Comparison of ENCODE assay signal across 23 mouse cellular contexts in the genomic region with DNA sequence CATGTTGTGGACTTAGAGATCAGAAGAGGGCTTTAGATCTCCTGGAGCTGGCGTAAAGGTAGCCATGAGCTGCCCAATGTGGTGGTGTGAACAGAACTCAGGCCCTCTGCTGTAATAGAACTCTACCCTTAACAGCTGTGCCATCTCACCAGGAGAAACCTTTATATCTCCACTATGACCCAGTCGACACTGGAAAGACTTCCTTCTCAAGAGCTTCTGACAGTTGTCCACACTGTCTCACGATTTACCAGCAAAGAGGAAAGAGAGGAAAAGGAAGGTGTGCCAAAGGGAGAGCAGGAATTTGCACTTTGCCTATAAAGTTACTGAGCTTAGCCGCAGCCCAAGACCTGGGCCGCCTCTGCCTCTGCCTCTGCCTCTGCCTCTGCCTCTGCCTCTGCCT. TPM values are rescaled to one million over a fixed set of nuclear protein-coding genes. Genes with fewer than 3 reads are reported as not detected.
DNase-seq lines count a peak whose midpoint lies in the region; ATAC-seq and TF ChIP-seq lines count a peak whose summit lies in the region.
"Had no signal": no experiment of that assay in that cellular context is flagged by ENCODE, and none has a peak within 500 bp of the region (broad histone marks: within the 10 kb centered on the region; RNA-seq: fewer than 3 reads in every experiment).

No protein-coding gene starts in this region.

- DNase-seq in limb, embryonic 14.5 days (ENCODE audit: low spot score) = peak; percentile 2
- DNase-seq in limb, embryonic 10.5 days (ENCODE audit: low spot score) = no peak
- DNase-seq in spleen, adult 12 weeks (ENCODE audit: low spot score) = peak; percentile 19
- DNase-seq in spleen, postnatal 14 days (ENCODE audit: low spot score in 2 of 2) = no peak
- DNase-seq in A20 (ENCODE audit: low read depth, low spot score) = peak; percentile 67
- DNase-seq in layer of hippocampus, postnatal 14 days (ENCODE audit: low spot score in 2 of 2) = no peak
- DNase-seq in left cerebral cortex, adult 8-10 months (ENCODE audit: low spot score in 2 of 2) = no peak
- DNase-seq: adrenal gland, adult 8-10 months; adrenal gland, postnatal 14 days; adrenal gland, postnatal 36 days; cerebellum, adult 11-12 months; cerebellum, adult 2 months; cerebellum, adult 9-10 months; cerebellum, postnatal 10 days; cerebellum, postnatal 25 days had no signal

- H3K79me2 ChIP-seq in myocyte (ENCODE audit: control insufficient read depth, insufficient read depth) = no peaks in the 10 kb centered on the region

- no peaks in the 10 kb centered on the region for H3K36me3 ChIP-seq in limb, embryonic 14.5 days (ENCODE audit: control insufficient read depth, insufficient read depth, low read length)
- no peaks in the 10 kb centered on the region for H3K36me3 ChIP-seq in limb, embryonic 10.5 days
- H3K36me3 ChIP-seq in myocyte (ENCODE audit: control insufficient read depth, insufficient read depth) = no peaks in the 10 kb centered on the region
- H3K36me3 ChIP-seq: embryonic facial prominence, embryonic 10.5 days; embryonic facial prominence, embryonic 12.5 days; forebrain, embryonic 15.5 days had no signal

- WGBS in limb, embryonic 14.5 days = 83% methylated on average over 5 of the region's 5 CpGs
- WGBS in limb, embryonic 10.5 days = 92% methylated on average over 5 of the region's 5 CpGs

- no peaks in the 10 kb centered on the region for H3K9me3 ChIP-seq in limb, embryonic 14.5 days (ENCODE audit: control insufficient read depth, low read length)
- no peaks in the 10 kb centered on the region for H3K9me3 ChIP-seq in limb, embryonic 10.5 days (replicated peaks)
- H3K9me3 ChIP-seq: embryonic facial prominence, embryonic 12.5 days; forebrain, embryonic 13.5 days; forebrain, embryonic 15.5 days had no signal

- no peaks in the 10 kb centered on the region for H3K27me3 ChIP-seq in limb, embryonic 14.5 days (ENCODE audit: control insufficient read depth, insufficient read depth, low read length)
- H3K27me3 ChIP-seq in limb, embryonic 10.5 days (ENCODE audit: low read depth, poor library complexity, severe bottlenecking) = no peaks in the 10 kb centered on the region
- peaks cover 20% of the 10 kb centered on the region for H3K27me3 ChIP-seq in myocyte (ENCODE audit: control insufficient read depth, insufficient read depth, insufficient read length)
- H3K27me3 ChIP-seq: embryonic facial prominence, embryonic 12.5 days; forebrain, embryonic 13.5 days; forebrain, embryonic 15.5 days had no signal

- H3K4me3 ChIP-seq in limb, embryonic 14.5 days (replicated peaks; ENCODE audit: low read length) = no peak overlapping the region
- no peak overlapping the region for H3K4me3 ChIP-seq in limb, embryonic 10.5 days
- no peak overlapping the region for H3K4me3 ChIP-seq in myocyte
- H3K4me3 ChIP-seq: embryonic facial prominence, embryonic 10.5 days; embryonic facial prominence, embryonic 12.5 days; forebrain, embryonic 13.5 days; forebrain, embryonic 15.5 days had no signal

- no peak overlapping the region for H3ac ChIP-seq in myocyte (ENCODE audit: control insufficient read depth, insufficient read length)

- no peak overlapping the region for H3K4me2 ChIP-seq in limb, embryonic 14.5 days (replicated peaks; ENCODE audit: low read depth, low read length, severe bottlenecking)
- peak overlapping the region; percentile 27 for H3K4me2 ChIP-seq in myocyte (ENCODE audit: low read depth)
- H3K4me2 ChIP-seq: embryonic facial prominence, embryonic 12.5 days; forebrain, embryonic 13.5 days; forebrain, embryonic 15.5 days had no signal

- H3K9ac ChIP-seq in limb, embryonic 14.5 days (ENCODE audit: low read depth, low read length, severe bottlenecking) = no peak overlapping the region
- H3K9ac ChIP-seq: embryonic facial prominence, embryonic 12.5 days; forebrain, embryonic 13.5 days; forebrain, embryonic 15.5 days had no signal

- H3K27ac ChIP-seq in limb, embryonic 14.5 days (replicated peaks; ENCODE audit: low read depth, low read length) = no peak overlapping the region
- no peak overlapping the region for H3K27ac ChIP-seq in limb, embryonic 10.5 days
- H3K27ac ChIP-seq: embryonic facial prominence, embryonic 10.5 days; embryonic facial prominence, embryonic 12.5 days; forebrain, embryonic 13.5 days; forebrain, embryonic 15.5 days had no signal

- no peak for TF ChIP-seq POLR2A in limb, embryonic 14.5 days (IDR thresholded peaks at IDR 0.05; ENCODE audit: borderline replicate concordance, extremely low read depth, insufficient read depth, insufficient read length)
- TF ChIP-seq POLR2A in myocyte (IDR thresholded peaks at IDR 0.05; ENCODE audit: insufficient read length, low read depth) = no peak

- ATAC-seq in limb, embryonic 14.5 days (ENCODE audit: low FRiP score, low read depth) = no peak
- ATAC-seq: forebrain, embryonic 13.5 days; forebrain, embryonic 15.5 days; Patski had no signal

- H3K4me1 ChIP-seq in limb, embryonic 14.5 days (ENCODE audit: control insufficient read depth, insufficient read depth, low read length) = peaks cover 5% of the 10 kb centered on the region
- peaks cover 18% of the 10 kb centered on the region for H3K4me1 ChIP-seq in limb, embryonic 10.5 days

TF ChIP-seq in myocyte, 11 proteins besides CTCF, POLR2A, EP300 and RAD21:
- TF ChIP-seq CEBPB (IDR thresholded peaks at IDR 0.05; ENCODE audit: insufficient read depth, poor library complexity, severe bottlenecking) (no peak), MYOD1 (IDR thresholded peaks at IDR 0.05; ENCODE audit: control insufficient read depth in 1 of 3, insufficient read length in 2 of 3, low read depth in 2 of 3) (no peak), USF1 (IDR thresholded peaks at IDR 0.05; ENCODE audit: low read depth) (no peak), MYOG (IDR thresholded peaks at IDR 0.05; ENCODE audit: control insufficient read depth in 1 of 3, insufficient read depth in 1 of 3, insufficient read length in 2 of 3, low read depth in 2 of 3) (no peak), TCF3 (IDR thresholded peaks at IDR 0.05; ENCODE audit: insufficient read length, low read depth) (no peak), POLR2AphosphoS2 (IDR thresholded peaks at IDR 0.05; ENCODE audit: insufficient read length, low read depth) (no peak), E2F4 (IDR thresholded peaks at IDR 0.05; ENCODE audit: insufficient read depth) (no peak), TCF12 (IDR thresholded peaks at IDR 0.05; ENCODE audit: insufficient read depth, poor library complexity, severe bottlenecking) (no peak), SRF (IDR thresholded peaks at IDR 0.05; ENCODE audit: control insufficient read depth, insufficient read length, low read depth) (no peak), MAX (IDR thresholded peaks at IDR 0.05; ENCODE audit: low read depth) (no peak), REST (IDR thresholded peaks at IDR 0.05; ENCODE audit: insufficient read depth, insufficient read length) (no peak)

RNA-seq across cellular contexts. Expression of gene Tnfrsf14, which starts 13.5 kb away (rescaled TPM):
- 4.1 and 5.8 TPM in 2 replicates for polyA plus RNA-seq in limb, embryonic 14.5 days (2012; rRNA removed)
- polyA plus RNA-seq in limb, embryonic 14.5 days (2014; fragmentation: Nextera tagmentation; extraction: Ambion mirVana) = 0.87 and 0.99 TPM in 2 replicates
- 0.55 and 2.4 TPM in 2 replicates for polyA plus RNA-seq in limb, embryonic 10.5 days (2016; fragmentation: Nextera tagmentation; extraction: Ambion mirVana)
- 0.43 TPM for polyA plus RNA-seq in myocyte (2012; fragmentation: generic; extraction: Trizol)
- total RNA-seq in layer of hippocampus, postnatal 14 days (2021) = 1 to 10 TPM in 1 of 2 experiments, under 1 TPM in 1; 0.81 to 1.1 TPM
- 1 to 10 TPM; 1.5 to 3.0 (median 2.8) TPM for total RNA-seq in left cerebral cortex, adult 8-10 months (2022)
- polyA plus RNA-seq: forebrain, embryonic 15.5 days had no signal

RNA-seq across cellular contexts. Expression of gene Hes5, which starts 18.9 kb away (rescaled TPM):
- 0.60 and 1.6 TPM in 2 replicates for polyA plus RNA-seq in limb, embryonic 14.5 days (2012; rRNA removed)
- 0.30 and 0.77 TPM in 2 replicates for polyA plus RNA-seq in limb, embryonic 14.5 days (2014; fragmentation: Nextera tagmentation; extraction: Ambion mirVana)
- polyA plus RNA-seq in limb, embryonic 10.5 days (2016; fragmentation: Nextera tagmentation; extraction: Ambion mirVana) = 0.33 and 1.1 TPM in 2 replicates
- not detected for polyA plus RNA-seq in myocyte (2012; fragmentation: generic; extraction: Trizol)
- total RNA-seq in layer of hippocampus, postnatal 14 days (2021) = 10 to 100 TPM; 36.2 to 37.0 TPM
- total RNA-seq in left cerebral cortex, adult 8-10 months (2022) = 10 to 100 TPM; 31.5 to 42.6 (median 41.9) TPM
- total RNA-seq: adrenal gland, adult 18-20 months; adrenal gland, adult 8-10 months; adrenal gland, postnatal 14 days; adrenal gland, postnatal 36 days had no signal
- polyA plus RNA-seq: C2C12, Patski had no signal

RNA-seq across cellular contexts. Expression of gene Pank4, which starts 22.1 kb away (rescaled TPM):
- 76.3 and 86.2 TPM in 2 replicates for polyA plus RNA-seq in limb, embryonic 14.5 days (2012; rRNA removed)
- polyA plus RNA-seq in limb, embryonic 14.5 days (2014; fragmentation: Nextera tagmentation; extraction: Ambion mirVana) = 36.9 and 43.9 TPM in 2 replicates
- polyA plus RNA-seq in limb, embryonic 10.5 days (2016; fragmentation: Nextera tagmentation; extraction: Ambion mirVana) = 45.8 and 56.5 TPM in 2 replicates
- polyA plus RNA-seq in myocyte (2012; fragmentation: generic; extraction: Trizol) = 21.0 TPM
- 10 to 100 TPM; 29.8 to 35.0 TPM for total RNA-seq in layer of hippocampus, postnatal 14 days (2021)
- total RNA-seq in left cerebral cortex, adult 8-10 months (2022) = 10 to 100 TPM; 35.5 to 44.7 (median 38.6) TPM

RNA-seq across cellular contexts. Expression of gene Fam213b, which starts 42.9 kb away (rescaled TPM):
- 24.3 and 33.6 TPM in 2 replicates for polyA plus RNA-seq in limb, embryonic 14.5 days (2012; rRNA removed)
- polyA plus RNA-seq in limb, embryonic 14.5 days (2014; fragmentation: Nextera tagmentation; extraction: Ambion mirVana) = 48.0 and 51.8 TPM in 2 replicates
- polyA plus RNA-seq in limb, embryonic 10.5 days (2016; fragmentation: Nextera tagmentation; extraction: Ambion mirVana) = 34.9 and 42.7 TPM in 2 replicates
- polyA plus RNA-seq in myocyte (2012; fragmentation: generic; extraction: Trizol) = 5.7 TPM
- total RNA-seq in layer of hippocampus, postnatal 14 days (2021) = 10 to 100 TPM; 34.2 to 40.9 TPM
- total RNA-seq in left cerebral cortex, adult 8-10 months (2022) = 10 to 100 TPM; 56.5 to 68.1 (median 60.5) TPM

Comparison
In these comparisons a context has a peak if more than half of its experiments do, and no peak if none do; other contexts are left out.
1. DNase-seq: peak in limb, embryonic 14.5 days (single experiment), spleen, adult 12 weeks (single experiment) and A20 (single experiment); none in limb, embryonic 10.5 days (single experiment), spleen, postnatal 14 days (0 of 2), layer of hippocampus, postnatal 14 days (0 of 2) and left cerebral cortex, adult 8-10 months (0 of 2).